Mouse (Mus musculus): Measurements from ENCODE around the gene Clmn. TPM values are rescaled to one million over a fixed set of nuclear protein-coding genes. Genes with fewer than 3 reads are reported as not detected.
A peak's percentile ranks its signal among the peaks of the same experiment; 100 is the strongest.

Clmn gene
- polyA plus RNA-seq (2012; rRNA removed) = 0.13 and 0.41 TPM in 2 replicates

DNA sequence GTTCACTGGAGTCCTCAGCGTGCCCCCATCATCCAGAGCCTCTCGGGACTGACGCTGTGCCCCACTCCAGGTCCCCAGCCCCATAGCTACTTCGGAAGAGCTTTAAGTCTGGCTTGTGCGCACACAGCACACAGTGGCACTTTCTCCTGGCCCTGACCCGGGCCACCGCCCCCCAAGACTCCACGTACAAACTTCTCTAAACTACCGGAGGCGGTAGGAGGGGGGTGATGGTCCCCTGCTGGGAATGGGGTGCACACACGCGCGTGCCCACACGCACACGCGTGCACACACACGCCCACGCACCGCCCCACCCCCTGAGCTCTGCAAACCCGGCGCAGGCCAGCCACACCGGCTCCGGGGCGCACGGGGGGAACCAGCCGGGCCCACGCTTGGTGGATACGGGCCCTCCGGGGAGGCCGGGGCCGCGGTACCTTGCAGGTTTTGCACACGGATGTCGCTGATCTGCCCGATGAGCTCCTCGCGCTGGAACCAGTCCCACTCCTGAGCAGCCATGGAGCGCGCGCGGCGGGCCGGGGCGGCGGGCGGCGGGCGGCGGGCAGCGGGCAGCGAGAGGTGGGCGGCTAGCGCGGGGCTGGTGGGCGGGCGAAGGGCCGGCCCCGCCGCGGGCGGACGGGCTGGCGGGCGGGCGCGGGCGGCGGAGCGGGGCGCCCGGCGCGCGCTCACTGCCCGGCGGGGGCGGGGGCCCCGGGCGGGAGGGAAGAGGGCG is at the start of gene Clmn:
Clmn (minus strand) TSS at position 638 of the 727 bp plus-strand sequence.
- Histone ChIP-seq H3K4me1 (ENCODE audit: control insufficient read depth, insufficient read depth, insufficient read length) (no peaks in the 10 kb centered on the region; the same call in 1 of the 2 replicates), H3K36me3 (ENCODE audit: control insufficient read depth, insufficient read depth, low read length) (no peaks in the 10 kb centered on the region), H3K27ac (ENCODE audit: insufficient read depth, low read length) (no peak within 1 kb of the TSS), H3K4me3 (ENCODE audit: extremely low read depth, insufficient read depth, insufficient read length) (peak within 1 kb of the TSS; percentile 37; the same call in 1 of the 2 replicates), H3K27me3 (ENCODE audit: control insufficient read depth, insufficient read depth, low read length) (peaks cover 4% of the 10 kb centered on the region)
- 7% methylated on average over 78 of the region's 80 CpGs for WGBS
- DNase-seq (ENCODE audit: low read depth in 1 of 2, low spot score in 2 of 2) = no peak
- TF ChIP-seq POLR2A (IDR thresholded peaks at IDR 0.05; ENCODE audit: low read depth, low read length) (no peak), CTCF (IDR thresholded peaks at IDR 0.05; ENCODE audit: extremely low read depth, insufficient read depth, insufficient read length, insufficient replicate concordance) (no peak)

GRCm38 (mm10) chr12:104912990-104913389 is 48.1 kb upstream of the Clmn start:
- no peak for TF ChIP-seq CTCF (IDR thresholded peaks at IDR 0.05; ENCODE audit: extremely low read depth, insufficient read depth, insufficient read length, insufficient replicate concordance)
- no peak for TF ChIP-seq POLR2A (IDR thresholded peaks at IDR 0.05; ENCODE audit: low read depth, low read length)
- Histone ChIP-seq H3K4me1 (ENCODE audit: control insufficient read depth, insufficient read depth, insufficient read length) (no peaks in the 10 kb centered on the region), H3K4me3 (ENCODE audit: extremely low read depth, insufficient read depth, insufficient read length) (no peak overlapping the region), H3K27me3 (ENCODE audit: control insufficient read depth, insufficient read depth, low read length) (no peaks in the 10 kb centered on the region), H3K36me3 (ENCODE audit: control insufficient read depth, insufficient read depth, low read length) (no peaks in the 10 kb centered on the region), H3K27ac (ENCODE audit: insufficient read depth, low read length) (no peak overlapping the region)
- no peak for DNase-seq (ENCODE audit: low read depth in 1 of 2, low spot score in 2 of 2)
- 8% methylated on average over 3 of the region's 3 CpGs for WGBS

DNA sequence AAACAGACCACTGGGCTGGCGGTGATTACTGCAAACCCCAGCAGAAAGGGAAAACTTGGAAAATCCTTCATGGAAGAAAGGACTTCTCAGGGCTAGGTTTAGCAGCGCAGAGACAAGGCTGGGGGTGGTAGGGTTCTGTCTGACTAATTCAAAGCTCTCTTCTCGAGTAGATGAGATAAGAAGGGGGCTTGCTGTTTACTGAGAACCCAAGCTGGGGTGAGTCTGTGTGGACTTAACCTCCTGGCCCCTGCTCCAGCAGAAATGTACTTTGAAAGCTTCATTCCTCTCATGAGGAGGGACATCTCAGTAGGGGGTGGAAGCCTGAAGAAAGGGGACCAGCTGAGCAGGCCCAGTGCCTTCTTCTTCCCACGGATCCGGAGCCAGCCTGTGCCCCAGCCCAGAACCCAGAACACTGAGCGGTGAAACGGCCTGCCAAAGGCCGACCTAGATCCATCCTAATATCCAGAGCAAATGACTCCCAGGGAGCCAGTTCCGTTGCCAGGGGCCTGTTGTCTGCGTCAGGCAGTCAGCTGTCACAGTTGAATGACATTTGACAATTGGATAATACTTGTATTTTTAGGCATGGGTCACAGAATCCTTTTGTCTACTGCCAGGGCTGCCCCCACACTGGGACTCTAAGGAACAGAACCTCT is 47.5 kb upstream of the Clmn start:
- H3K4me1 ChIP-seq (ENCODE audit: control insufficient read depth, insufficient read depth, insufficient read length) = no peaks in the 10 kb centered on the region
- no peak overlapping the region for H3K4me3 ChIP-seq (ENCODE audit: extremely low read depth, insufficient read depth, insufficient read length)
- DNase-seq (ENCODE audit: low read depth in 1 of 2, low spot score in 2 of 2) = no peak
- TF ChIP-seq POLR2A (IDR thresholded peaks at IDR 0.05; ENCODE audit: low read depth, low read length) = no peak
- no peak for TF ChIP-seq CTCF (IDR thresholded peaks at IDR 0.05; ENCODE audit: extremely low read depth, insufficient read depth, insufficient read length, insufficient replicate concordance)
- 77% methylated on average over 10 of the region's 10 CpGs for WGBS
- H3K27ac ChIP-seq (ENCODE audit: insufficient read depth, low read length) = no peak overlapping the region
- H3K36me3 ChIP-seq (ENCODE audit: control insufficient read depth, insufficient read depth, low read length) = no peaks in the 10 kb centered on the region
- no peaks in the 10 kb centered on the region for H3K27me3 ChIP-seq (ENCODE audit: control insufficient read depth, insufficient read depth, low read length)

DNA sequence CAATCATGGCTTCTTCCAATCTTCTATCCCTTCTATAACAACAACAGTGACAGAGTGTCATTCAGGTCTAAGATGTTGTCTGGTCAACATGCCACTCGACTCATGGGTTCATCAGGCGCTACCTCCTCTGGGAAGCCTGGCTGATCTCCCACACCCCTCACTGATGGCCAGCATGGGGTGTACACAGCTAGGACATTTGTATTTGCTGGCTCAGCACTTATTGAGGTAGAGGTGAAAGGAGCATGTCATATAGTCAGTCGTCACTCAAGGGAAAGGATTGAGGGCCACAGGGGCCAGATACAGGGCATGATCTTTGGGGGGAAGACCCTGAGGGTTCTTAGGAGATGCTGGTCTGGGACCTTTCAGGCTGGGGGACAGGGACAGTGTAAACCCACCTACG is 44.9 kb upstream of the Clmn start:
- no peak overlapping the region for H3K27ac ChIP-seq (ENCODE audit: insufficient read depth, low read length)
- H3K27me3 ChIP-seq (ENCODE audit: control insufficient read depth, insufficient read depth, low read length) = no peaks in the 10 kb centered on the region
- DNase-seq (ENCODE audit: low read depth in 1 of 2, low spot score in 2 of 2) = no peak
- no peak overlapping the region for H3K4me3 ChIP-seq (ENCODE audit: extremely low read depth, insufficient read depth, insufficient read length)
- no peaks in the 10 kb centered on the region for H3K4me1 ChIP-seq (ENCODE audit: control insufficient read depth, insufficient read depth, insufficient read length)
- no peak for TF ChIP-seq CTCF (IDR thresholded peaks at IDR 0.05; ENCODE audit: extremely low read depth, insufficient read depth, insufficient read length, insufficient replicate concordance)
- TF ChIP-seq POLR2A (IDR thresholded peaks at IDR 0.05; ENCODE audit: low read depth, low read length) = no peak
- 93% methylated on average over 4 of the region's 4 CpGs for WGBS
- H3K36me3 ChIP-seq (ENCODE audit: control insufficient read depth, insufficient read depth, low read length) = no peaks in the 10 kb centered on the region

DNA sequence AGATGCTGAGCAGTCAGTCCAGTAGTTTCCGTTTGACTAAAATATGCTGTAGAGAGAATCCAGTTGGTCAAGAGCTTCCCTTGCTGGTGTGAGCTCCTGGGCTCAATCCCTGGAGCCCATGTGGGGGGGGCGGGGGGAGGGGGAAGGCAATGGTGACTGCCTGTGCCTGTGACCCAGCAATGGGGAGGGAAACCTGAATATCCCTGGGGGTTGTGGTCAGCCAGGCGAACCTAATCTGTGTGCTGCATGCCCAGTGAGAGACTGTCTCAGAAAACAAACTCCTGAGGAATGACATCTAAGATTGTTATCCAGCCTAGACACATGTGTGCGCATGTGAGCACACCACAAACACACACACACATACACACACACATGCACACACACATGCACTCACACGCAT is 44.1 kb upstream of the Clmn start:
- Histone ChIP-seq H3K4me1 (ENCODE audit: control insufficient read depth, insufficient read depth, insufficient read length) (no peaks in the 10 kb centered on the region; the same call in 1 of the 2 replicates), H3K4me3 (ENCODE audit: extremely low read depth, insufficient read depth, insufficient read length) (no peak overlapping the region), H3K27me3 (ENCODE audit: control insufficient read depth, insufficient read depth, low read length) (no peaks in the 10 kb centered on the region), H3K27ac (ENCODE audit: insufficient read depth, low read length) (no peak overlapping the region), H3K36me3 (ENCODE audit: control insufficient read depth, insufficient read depth, low read length) (no peaks in the 10 kb centered on the region)
- TF ChIP-seq POLR2A (IDR thresholded peaks at IDR 0.05; ENCODE audit: low read depth, low read length) (no peak), CTCF (IDR thresholded peaks at IDR 0.05; ENCODE audit: extremely low read depth, insufficient read depth, insufficient read length, insufficient replicate concordance) (no peak)
- WGBS = 81% methylated on average over 5 of the region's 5 CpGs
- DNase-seq (ENCODE audit: low read depth in 1 of 2, low spot score in 2 of 2) = no peak

- DNase-seq (ENCODE audit: low read depth in 1 of 2, low spot score in 2 of 2) = no peak
- Histone ChIP-seq H3K4me1 (ENCODE audit: control insufficient read depth, insufficient read depth, insufficient read length) (no peaks in the 10 kb centered on the region; the same call in 1 of the 2 replicates), H3K27ac (ENCODE audit: insufficient read depth, low read length) (no peak overlapping the region), H3K27me3 (ENCODE audit: control insufficient read depth, insufficient read depth, low read length) (no peaks in the 10 kb centered on the region), H3K36me3 (ENCODE audit: control insufficient read depth, insufficient read depth, low read length) (no peaks in the 10 kb centered on the region), H3K4me3 (ENCODE audit: extremely low read depth, insufficient read depth, insufficient read length) (no peak overlapping the region; the same call in 1 of the 2 replicates)
- 32% methylated on average over 15 of the region's 15 CpGs for WGBS
- TF ChIP-seq POLR2A (IDR thresholded peaks at IDR 0.05; ENCODE audit: low read depth, low read length) (no peak), CTCF (IDR thresholded peaks at IDR 0.05; ENCODE audit: extremely low read depth, insufficient read depth, insufficient read length, insufficient replicate concordance) (no peak)
These were observed 43.3 kb upstream of the Clmn start for GRCm38 (mm10) chr12:104908024-104908781.

Measured in spleen, adult 2 months (tissue).